Mouse (Mus musculus): ENCODE data around the gene Fkbp7. TPM values are rescaled to one million over a fixed set of nuclear protein-coding genes. Genes with fewer than 3 reads are reported as not detected.

Fkbp7 gene
- polyA plus RNA-seq, 1 experiment, result 9.6 TPM

GRCm38 (mm10) chr2:76659419-76659818 lies 13.5 kb downstream of the Fkbp7 start:
- TF ChIP-seq CTCF (IDR thresholded peaks at IDR 0.05; ENCODE audit: borderline replicate concordance, extremely low read depth, insufficient read depth, insufficient read length) (no peak), POLR2A (IDR thresholded peaks at IDR 0.05; ENCODE audit: borderline replicate concordance, extremely low read depth, insufficient read depth, insufficient read length, poor library complexity, severe bottlenecking) (no peak)
- DNase-seq (ENCODE audit: low read depth), result peak; percentile 39

GRCm38 (mm10) chr2:76658551-76658950 lies 14.4 kb downstream of the Fkbp7 start:
- no peak for TF ChIP-seq POLR2A (IDR thresholded peaks at IDR 0.05; ENCODE audit: borderline replicate concordance, extremely low read depth, insufficient read depth, insufficient read length, poor library complexity, severe bottlenecking)
- TF ChIP-seq CTCF (IDR thresholded peaks at IDR 0.05; ENCODE audit: borderline replicate concordance, extremely low read depth, insufficient read depth, insufficient read length), result no peak
- no peak for DNase-seq (ENCODE audit: low read depth)

GRCm38 (mm10) chr2:76655982-76656381 lies 16.9 kb downstream of the Fkbp7 start:
- TF ChIP-seq POLR2A (IDR thresholded peaks at IDR 0.05; ENCODE audit: borderline replicate concordance, extremely low read depth, insufficient read depth, insufficient read length, poor library complexity, severe bottlenecking) (no peak), CTCF (IDR thresholded peaks at IDR 0.05; ENCODE audit: borderline replicate concordance, extremely low read depth, insufficient read depth, insufficient read length) (peak; percentile 25; the same call in 1 of the 2 replicates)
- peak; percentile 26 for DNase-seq (ENCODE audit: low read depth)

GRCm38 (mm10) chr2:76655444-76655843 lies 17.5 kb downstream of the Fkbp7 start:
- no peak for TF ChIP-seq CTCF (IDR thresholded peaks at IDR 0.05; ENCODE audit: borderline replicate concordance, extremely low read depth, insufficient read depth, insufficient read length)
- no peak for TF ChIP-seq POLR2A (IDR thresholded peaks at IDR 0.05; ENCODE audit: borderline replicate concordance, extremely low read depth, insufficient read depth, insufficient read length, poor library complexity, severe bottlenecking)

GRCm38 (mm10) chr2:76654646-76655045 lies 18.3 kb downstream of the Fkbp7 start:
- DNase-seq (ENCODE audit: low read depth), result peak; percentile 16
- TF ChIP-seq POLR2A (IDR thresholded peaks at IDR 0.05; ENCODE audit: borderline replicate concordance, extremely low read depth, insufficient read depth, insufficient read length, poor library complexity, severe bottlenecking) (no peak), CTCF (IDR thresholded peaks at IDR 0.05; ENCODE audit: borderline replicate concordance, extremely low read depth, insufficient read depth, insufficient read length) (no peak)

More at GRCm38 (mm10) chr2:76655444-76655843, 17.5 kb downstream of the Fkbp7 start:
- no peak for DNase-seq (ENCODE audit: low read depth)

GRCm38 (mm10) chr2:76653070-76653469 lies 19.8 kb downstream of the Fkbp7 start:
- DNase-seq (ENCODE audit: low read depth), result no peak
- no peak for TF ChIP-seq CTCF (IDR thresholded peaks at IDR 0.05; ENCODE audit: borderline replicate concordance, extremely low read depth, insufficient read depth, insufficient read length)
- TF ChIP-seq POLR2A (IDR thresholded peaks at IDR 0.05; ENCODE audit: borderline replicate concordance, extremely low read depth, insufficient read depth, insufficient read length, poor library complexity, severe bottlenecking), result no peak

GRCm38 (mm10) chr2:76648666-76649141 lies 24.2 kb downstream of the Fkbp7 start:
- no peak for TF ChIP-seq POLR2A (IDR thresholded peaks at IDR 0.05; ENCODE audit: borderline replicate concordance, extremely low read depth, insufficient read depth, insufficient read length, poor library complexity, severe bottlenecking)
- TF ChIP-seq CTCF (IDR thresholded peaks at IDR 0.05; ENCODE audit: borderline replicate concordance, extremely low read depth, insufficient read depth, insufficient read length), result no peak
- peak; percentile 41 for DNase-seq (ENCODE audit: low read depth)

- TF ChIP-seq POLR2A (IDR thresholded peaks at IDR 0.05; ENCODE audit: borderline replicate concordance, extremely low read depth, insufficient read depth, insufficient read length, poor library complexity, severe bottlenecking), result peak; percentile 44; the same call in 1 of the 2 replicates
- no peak for TF ChIP-seq CTCF (IDR thresholded peaks at IDR 0.05; ENCODE audit: borderline replicate concordance, extremely low read depth, insufficient read depth, insufficient read length)
- peak; percentile 100 for DNase-seq (ENCODE audit: low read depth)
Measured at GRCm38 (mm10) chr2:76647883-76648570, 24.9 kb downstream of the Fkbp7 start, which contains the start of the genes Prkra and Pjvk. TSS of gene Prkra (minus strand) at chr2:76648015. TSS of gene Pjvk (plus strand) at chr2:76648476.

GRCm38 (mm10) chr2:76647441-76647869 lies 25.5 kb downstream of the Fkbp7 start:
- DNase-seq (ENCODE audit: low read depth), result no peak
- TF ChIP-seq CTCF (IDR thresholded peaks at IDR 0.05; ENCODE audit: borderline replicate concordance, extremely low read depth, insufficient read depth, insufficient read length), result no peak
- no peak for TF ChIP-seq POLR2A (IDR thresholded peaks at IDR 0.05; ENCODE audit: borderline replicate concordance, extremely low read depth, insufficient read depth, insufficient read length, poor library complexity, severe bottlenecking)

GRCm38 (mm10) chr2:76643801-76644200 lies 29.1 kb downstream of the Fkbp7 start:
- TF ChIP-seq POLR2A (IDR thresholded peaks at IDR 0.05; ENCODE audit: borderline replicate concordance, extremely low read depth, insufficient read depth, insufficient read length, poor library complexity, severe bottlenecking), result no peak
- no peak for TF ChIP-seq CTCF (IDR thresholded peaks at IDR 0.05; ENCODE audit: borderline replicate concordance, extremely low read depth, insufficient read depth, insufficient read length)
- DNase-seq (ENCODE audit: low read depth), result no peak

- DNase-seq (ENCODE audit: low read depth), result no peak
- no peak for TF ChIP-seq CTCF (IDR thresholded peaks at IDR 0.05; ENCODE audit: borderline replicate concordance, extremely low read depth, insufficient read depth, insufficient read length)
Measured at GRCm38 (mm10) chr2:76639637-76640036, 33.3 kb downstream of the Fkbp7 start.

- no peak for TF ChIP-seq POLR2A (IDR thresholded peaks at IDR 0.05; ENCODE audit: borderline replicate concordance, extremely low read depth, insufficient read depth, insufficient read length, poor library complexity, severe bottlenecking)
- no peak for TF ChIP-seq CTCF (IDR thresholded peaks at IDR 0.05; ENCODE audit: borderline replicate concordance, extremely low read depth, insufficient read depth, insufficient read length)
- DNase-seq (ENCODE audit: low read depth), result peak; percentile 21
Measured at GRCm38 (mm10) chr2:76631600-76631999, 41.3 kb downstream of the Fkbp7 start.
